Mouse (Mus musculus) large intestine, adult 2 months (tissue): Measurements from ENCODE around the gene Cacna2d1. TPM values are rescaled to one million over a fixed set of nuclear protein-coding genes. Genes with fewer than 3 reads are reported as not detected.

Source experiments
- DNase-seq: peaks from one replicate; pipeline ENCODE4 v3.0.0-alpha.2; 2012; ENCODE audit warnings: low read depth, low spot score
- WGBS: fragments of 180-500 bp; shearing (Covaris S2); methylation state at CpG from one replicate; pipeline ENCODE4 v1.1.7; 2018; 5-methylcytosine and 5-hydroxymethylcytosine counted together
- polyA plus RNA-seq: library from polyadenylated mRNA; depleted of rRNA; stranded (reverse); fragments of >200 nt; gene quantifications from 2 replicates; pipeline ENCODE4 v1.2.3, GENCODE M21; 2012

Gene Cacna2d1
- polyA plus RNA-seq, 1 experiment, result 1.5 TPM

DNA sequence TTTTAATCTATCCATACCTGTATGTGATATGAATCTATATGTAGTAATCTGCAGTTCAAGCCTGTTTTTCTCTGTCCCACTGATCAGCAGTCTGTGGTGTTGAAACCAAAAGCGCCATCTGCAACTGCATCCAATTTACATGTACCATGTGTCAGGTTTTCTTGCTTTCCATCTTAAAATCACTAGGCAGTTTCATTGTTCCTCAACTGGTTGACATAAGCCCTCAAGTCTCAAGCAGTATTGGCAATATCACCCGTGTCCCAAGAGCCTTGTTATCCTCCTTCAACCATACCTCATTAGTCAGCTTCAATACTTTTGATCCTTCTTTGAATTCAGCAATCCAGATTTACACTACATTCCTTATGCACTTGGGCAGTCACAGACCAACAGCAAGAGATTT, 301.4 kb downstream of the Cacna2d1 start:
- 90% methylated on average over 2 of the region's 2 CpGs for WGBS
- DNase-seq, result no peak

DNA sequence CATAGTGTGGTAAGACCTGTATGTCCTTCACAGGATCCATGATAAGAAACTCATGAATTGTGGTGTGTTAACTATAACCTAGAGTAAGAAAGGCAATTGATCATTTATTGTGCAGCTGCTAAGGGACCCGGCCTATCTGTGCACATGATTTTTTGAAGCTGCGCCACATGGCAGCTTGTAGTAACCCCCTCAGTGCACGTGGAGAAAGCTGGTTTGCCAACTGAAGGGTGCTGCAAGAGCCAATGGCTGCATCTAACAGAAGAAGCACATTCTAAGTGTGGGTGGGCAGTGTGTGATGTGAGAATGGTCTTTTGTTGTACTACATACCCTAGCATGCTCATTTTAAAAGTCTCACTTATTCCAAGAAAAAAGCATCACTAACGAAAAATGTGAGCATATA, 302.1 kb downstream of the Cacna2d1 start:
- WGBS, result 77% methylated on average over 4 of the region's 4 CpGs
- DNase-seq, result no peak

DNA sequence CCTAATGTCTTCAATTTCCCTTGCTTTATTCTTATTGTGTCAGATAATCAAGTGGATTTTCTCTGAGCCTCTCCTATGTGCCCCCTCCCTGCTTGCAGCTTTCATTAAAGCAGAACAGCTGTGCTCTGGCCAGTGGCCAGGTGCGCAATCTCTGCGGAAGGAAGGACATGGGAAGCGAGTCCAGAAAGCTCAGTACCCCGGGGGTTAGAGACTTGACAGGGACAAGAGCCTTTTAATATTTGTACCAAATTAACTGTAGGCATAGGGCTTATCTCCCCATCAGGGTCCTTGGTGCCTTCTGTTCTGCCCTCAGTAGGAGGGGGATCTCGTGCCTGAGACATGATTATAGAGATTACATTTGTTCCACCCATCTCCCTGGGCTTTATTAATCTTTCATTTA, 303.5 kb downstream of the Cacna2d1 start:
- DNase-seq, result no peak
- 62% methylated on average over 5 of the region's 5 CpGs for WGBS

DNA sequence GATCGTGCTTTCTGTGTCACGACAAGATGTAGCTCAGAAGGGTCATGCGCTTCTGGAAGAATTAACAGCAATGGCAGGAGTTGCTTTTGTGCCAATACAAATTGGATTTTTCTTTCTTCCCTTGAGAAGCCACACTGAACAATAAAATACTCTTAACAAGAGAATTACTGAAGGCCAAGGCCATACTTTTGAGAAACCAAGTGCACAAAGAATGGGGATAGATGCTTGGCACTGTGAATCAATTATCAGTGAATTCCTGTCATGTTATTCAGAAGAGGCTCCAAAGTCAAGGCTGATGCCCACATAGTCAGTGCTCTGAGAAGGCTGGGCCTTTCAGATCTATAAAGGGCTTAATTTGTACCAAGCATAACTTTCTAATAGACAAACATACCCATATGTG, 305.8 kb downstream of the Cacna2d1 start:
- 89% methylated on average over 3 of the region's 3 CpGs for WGBS
- DNase-seq, result no peak

DNA sequence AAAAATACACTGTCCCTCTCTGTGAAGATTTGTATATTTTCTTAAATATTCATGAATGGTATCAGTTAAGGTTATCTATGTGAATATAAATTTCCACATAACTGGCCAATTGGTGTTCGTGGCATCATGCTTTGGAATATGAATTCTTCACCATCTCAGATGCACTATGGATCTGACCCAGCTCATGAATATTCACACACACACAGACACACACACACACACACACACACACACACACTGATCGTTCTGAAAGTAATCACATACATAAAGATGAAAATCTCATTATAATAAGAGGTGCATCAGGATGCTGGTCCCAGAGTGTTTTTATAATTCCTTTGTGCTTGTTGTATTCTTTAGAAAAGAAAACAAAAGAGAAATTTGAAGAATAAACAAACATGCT, 309.1 kb downstream of the Cacna2d1 start:
- no peak for DNase-seq
- 71% methylated on average over 2 of the region's 2 CpGs for WGBS

DNA sequence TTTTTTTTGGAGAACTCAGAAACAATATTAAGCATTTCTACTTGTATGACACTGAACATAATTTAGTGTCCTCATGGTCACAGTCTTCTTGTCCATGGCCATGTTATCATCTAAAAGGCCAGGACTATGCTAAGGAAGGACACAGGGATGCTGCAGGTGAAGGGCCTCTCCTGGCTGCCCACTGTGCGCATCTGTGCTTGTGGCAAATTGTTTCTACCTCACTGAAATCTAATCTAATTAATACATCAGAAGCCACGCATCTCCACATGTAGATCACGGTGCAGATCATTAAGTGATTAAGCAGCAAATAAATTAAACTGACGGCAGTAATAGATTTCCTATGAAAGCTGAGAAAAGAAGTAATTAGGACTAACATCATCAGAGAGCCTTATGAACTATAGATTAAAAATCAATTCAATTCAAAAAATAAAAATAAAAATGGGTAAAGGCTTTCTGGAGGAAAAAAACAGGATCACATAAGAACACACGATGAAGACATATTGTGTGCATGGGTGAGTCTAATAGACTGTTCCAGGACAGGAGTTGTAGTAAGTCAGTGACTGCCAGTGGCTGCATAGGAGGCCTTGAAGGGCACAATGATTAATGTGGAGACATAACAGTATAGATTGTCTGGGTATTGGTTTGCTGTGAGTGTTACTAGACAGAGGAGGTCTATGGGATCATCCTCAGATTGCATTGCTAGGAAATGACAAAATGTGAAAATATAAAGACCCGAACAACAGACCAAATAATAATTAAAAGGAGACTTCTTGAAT, 318.4 kb downstream of the Cacna2d1 start:
- 95% methylated on average over 6 of the region's 6 CpGs for WGBS
- DNase-seq, result no peak

DNA sequence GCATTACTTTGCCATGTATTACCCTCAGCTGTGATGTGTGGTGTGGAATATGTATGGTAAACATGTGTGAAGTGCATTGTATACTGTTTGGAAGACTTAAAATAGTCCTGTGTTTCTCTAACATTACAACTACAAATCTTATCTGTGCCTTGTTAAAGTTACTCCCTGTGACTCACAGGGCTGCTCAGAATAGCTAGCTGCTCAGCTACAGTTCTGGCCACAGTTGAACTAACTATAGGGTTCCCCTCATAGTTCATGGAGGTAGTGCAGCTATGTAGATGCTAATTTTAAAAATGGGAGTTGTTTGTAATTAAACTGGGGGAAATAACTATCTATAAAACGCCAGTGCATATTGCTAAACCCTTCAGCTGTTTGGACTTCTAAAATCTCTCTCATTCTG, 319.3 kb downstream of the Cacna2d1 start:
- DNase-seq, result no peak
- 80% methylated on average over 1 of the region's 1 CpGs for WGBS

DNA sequence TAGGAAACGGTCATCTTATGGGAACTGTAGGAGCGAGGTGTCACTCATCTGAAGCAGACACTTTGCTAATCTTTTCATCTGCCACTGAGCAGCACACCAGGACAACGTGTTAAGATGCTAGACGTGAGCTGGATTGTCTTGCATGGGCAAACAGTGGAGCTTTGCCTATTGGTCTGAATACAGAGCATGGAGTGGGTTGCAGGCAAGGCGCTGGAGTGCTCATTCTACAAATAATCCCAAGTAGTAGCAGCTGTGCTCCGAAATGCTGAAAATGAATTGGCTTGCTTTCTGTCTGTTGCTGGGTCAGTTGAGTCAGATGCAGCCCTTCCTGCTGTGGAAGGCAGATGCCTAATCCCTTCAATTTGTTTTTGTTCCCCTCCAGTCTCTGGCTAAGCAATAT, 330.9 kb downstream of the Cacna2d1 start:
- 75% methylated on average over 6 of the region's 6 CpGs for WGBS
- DNase-seq, result no peak

DNA sequence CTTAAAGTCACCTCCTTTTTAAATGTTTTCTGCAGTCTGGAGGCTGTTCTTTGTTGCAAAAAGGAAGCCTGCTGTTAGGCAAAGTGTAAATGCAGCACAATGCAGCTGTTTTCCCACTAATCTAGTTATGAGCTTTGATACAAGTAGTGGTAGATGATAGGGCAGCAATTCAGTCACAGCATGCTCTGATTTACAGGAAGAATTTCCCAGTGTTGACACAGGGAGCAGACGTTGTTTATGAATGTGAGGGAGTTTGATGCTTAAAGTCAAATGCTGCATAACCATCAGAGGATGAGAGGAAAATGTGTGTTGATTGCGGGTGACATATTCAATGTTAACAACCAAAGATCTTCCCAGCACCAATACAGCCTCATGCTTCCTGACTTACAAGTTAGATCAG, 342.6 kb downstream of the Cacna2d1 start:
- WGBS, result 53% methylated on average over 2 of the region's 2 CpGs
- DNase-seq, result no peak

DNA sequence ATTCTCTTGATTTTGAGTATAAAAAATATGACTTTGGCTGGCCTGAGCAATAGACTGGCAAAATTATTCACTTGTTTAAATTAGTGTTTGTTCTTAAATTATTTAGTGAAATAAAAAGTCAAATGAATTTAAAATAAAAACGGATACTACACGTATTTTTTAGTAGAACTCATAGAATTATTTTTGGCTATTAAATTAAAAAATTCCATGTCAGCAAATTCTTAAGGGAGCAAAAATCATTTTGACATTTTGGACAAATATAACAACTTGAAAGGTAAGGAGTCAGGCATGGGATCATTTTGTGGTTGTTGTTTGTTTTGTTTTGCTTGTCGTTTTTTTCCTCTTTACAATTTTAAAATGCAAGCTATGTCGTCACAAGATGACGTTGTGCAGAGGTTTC, 346.7 kb downstream of the Cacna2d1 start:
- DNase-seq, result no peak
- WGBS, result 82% methylated on average over 5 of the region's 5 CpGs

DNA sequence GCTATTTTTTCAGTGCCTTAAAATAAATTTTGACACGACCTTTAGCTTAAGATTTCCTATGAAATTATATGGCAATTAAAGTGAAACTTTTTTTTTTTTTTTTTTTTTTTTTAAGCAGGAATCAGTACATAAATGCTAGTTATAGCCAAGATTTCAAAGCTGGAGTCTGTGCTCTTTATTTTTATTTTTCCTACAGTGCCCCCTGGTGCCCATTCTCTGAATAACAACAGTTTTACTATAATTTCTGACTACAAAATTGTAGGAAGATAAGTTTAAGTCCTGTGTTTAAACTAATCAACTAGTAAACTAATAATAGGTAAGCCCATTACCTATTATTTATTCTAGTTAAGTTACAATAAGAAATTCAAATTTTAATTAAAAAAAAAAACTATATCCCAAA, 358.7 kb downstream of the Cacna2d1 start:
- peak; percentile 24 for DNase-seq

DNA sequence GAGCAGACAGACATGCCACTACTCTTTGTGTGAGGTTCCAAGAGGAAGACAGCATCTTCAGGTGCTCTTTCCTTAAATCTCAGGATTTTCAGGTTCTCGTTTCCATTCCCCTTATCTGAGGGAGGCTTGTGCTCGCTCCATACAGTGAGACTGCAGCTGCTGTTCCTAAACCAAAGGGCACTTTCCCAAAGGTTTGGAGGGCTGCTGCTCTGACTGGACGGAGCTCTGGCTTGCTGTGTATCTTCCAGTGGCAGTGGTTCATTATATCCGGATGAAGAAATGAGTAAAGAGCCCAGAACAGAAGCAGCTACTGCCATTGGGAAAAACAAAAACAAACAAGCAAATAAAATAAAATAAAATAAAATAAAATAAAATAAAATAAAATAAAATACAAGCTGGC, 359.3 kb downstream of the Cacna2d1 start:
- no peak for DNase-seq
- 68% methylated on average over 4 of the region's 4 CpGs for WGBS

More for the DNA sequence above, 358.7 kb downstream of the Cacna2d1 start:
- 14% methylated on average over 1 of the region's 1 CpGs for WGBS

DNA sequence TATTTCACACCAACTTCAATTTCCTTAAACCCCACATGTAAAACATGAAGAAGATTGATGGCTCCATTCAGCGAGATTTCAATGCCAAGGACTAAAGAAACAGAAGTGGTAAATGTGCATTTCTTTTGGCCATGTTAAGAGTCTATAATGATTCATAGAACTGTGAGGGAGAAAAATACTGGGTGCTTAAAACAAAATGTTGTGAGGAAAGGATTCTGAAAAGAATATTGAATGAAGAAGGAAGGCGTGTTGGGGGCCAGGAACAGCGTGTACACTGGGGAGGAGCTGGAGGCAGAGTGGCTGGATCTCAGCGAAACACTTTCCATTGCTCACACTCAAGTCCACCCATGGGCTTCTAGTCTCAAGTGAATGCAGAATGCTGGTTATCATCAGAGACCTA, 360.2 kb downstream of the Cacna2d1 start:
- 83% methylated on average over 4 of the region's 4 CpGs for WGBS
- DNase-seq, result no peak

DNA sequence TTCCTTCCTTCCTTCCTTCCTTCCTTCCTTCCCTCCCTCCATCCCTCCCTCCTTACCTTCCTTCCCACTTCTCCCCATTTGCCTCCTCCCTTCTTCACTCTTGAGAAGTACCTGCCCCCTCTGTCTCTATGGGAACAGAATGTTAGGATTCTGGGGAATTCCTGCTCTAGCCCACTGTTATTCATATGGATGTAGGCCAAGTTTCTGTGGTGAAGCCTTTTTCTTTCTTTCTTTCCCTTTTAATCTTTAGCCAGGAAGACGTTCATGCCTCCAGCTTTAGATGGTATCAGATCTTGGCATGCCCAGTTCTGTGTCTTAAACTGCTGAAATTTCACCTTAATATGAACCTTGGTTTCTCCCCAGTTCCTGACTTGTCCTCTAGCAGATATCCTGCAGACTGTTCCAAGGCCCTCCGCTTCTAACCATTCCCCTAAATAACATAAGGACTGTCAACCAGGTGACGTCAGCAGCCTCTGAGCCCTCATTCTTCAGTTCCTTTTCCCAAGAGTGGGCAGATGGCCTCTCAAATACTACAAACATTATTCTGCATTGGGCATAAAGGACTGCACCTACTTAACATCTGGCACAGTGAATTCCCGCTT, 362.8 kb downstream of the Cacna2d1 start:
- DNase-seq, result no peak
- 70% methylated on average over 4 of the region's 4 CpGs for WGBS

DNA sequence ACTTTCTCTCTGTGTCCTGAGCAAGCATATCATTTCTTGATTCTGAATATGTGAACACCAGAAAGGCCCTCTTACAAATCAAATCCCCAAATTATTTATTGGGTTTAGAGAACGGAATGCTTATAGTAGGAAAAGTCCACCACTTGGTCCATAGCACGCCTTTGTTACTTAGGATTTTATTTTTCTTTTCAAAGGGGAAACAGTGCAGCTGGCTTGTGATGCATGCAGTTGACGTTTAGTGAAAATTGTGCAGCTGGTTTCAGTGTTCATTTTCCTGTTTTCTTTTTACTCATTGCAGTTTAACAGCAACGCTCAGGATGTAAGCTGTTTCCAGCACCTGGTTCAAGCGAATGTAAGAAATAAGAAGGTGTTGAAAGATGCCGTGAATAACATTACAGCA, 365.1 kb downstream of the Cacna2d1 start:
- WGBS, result 74% methylated on average over 6 of the region's 6 CpGs
- DNase-seq, result no peak

DNA sequence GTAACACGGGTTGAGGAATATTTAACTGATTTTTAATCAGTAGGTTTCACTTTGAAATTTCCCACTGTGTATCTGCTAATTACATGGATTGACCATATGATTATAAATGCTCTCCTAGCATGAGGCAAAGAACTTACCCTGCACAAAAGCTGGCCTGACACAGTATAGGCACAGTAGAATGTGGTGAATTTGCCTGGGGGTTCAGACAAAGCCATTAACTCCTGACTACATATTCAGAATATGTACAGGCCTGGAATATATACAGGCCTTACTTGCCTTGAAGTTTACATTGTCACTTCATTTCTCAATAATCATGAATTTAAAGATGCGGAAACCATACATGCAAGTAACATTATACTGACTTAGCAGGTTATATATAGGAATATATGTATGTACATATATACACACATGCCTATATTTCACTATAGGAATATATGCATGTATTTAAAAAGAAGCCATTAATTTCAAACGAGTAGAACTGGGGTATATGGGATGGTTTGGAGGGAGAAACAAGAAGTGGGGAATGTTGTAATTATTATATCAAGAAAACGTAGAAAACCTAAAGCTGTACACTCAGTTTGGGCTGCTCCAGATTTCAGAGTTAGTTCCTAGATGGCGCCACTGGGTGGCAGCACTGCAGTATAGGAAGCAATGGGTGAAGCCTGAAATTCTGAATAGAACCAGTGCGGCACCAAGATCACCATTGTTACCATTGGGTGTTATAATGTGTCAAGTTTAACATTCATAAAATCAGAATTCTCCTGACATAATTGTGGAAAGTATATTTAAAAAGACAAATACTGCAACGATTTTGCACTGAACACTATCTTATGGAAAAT, 374.9 kb downstream of the Cacna2d1 start:
- 38% methylated on average over 7 of the region's 7 CpGs for WGBS
- DNase-seq, result peak; percentile 7

DNA sequence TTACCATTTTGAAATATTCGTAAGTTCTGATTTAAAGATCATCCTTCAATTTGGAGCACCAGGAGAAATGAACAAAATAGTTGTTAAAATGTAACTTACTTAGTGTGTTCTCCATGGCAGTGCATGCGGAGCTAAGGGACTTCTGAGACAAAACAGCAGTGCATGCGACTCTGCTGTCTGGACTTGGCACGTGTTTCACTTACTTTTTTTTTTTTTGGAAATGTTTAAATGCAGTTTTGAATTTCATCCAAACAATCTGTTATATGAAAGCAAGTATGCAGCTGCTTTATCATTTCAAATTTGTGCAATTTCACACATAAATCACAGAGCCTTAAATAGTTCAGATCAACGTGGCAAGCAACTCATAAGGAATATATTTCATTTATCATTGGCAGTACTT, 379.8 kb downstream of the Cacna2d1 start:
- no peak for DNase-seq
- WGBS, result 68% methylated on average over 5 of the region's 5 CpGs

DNA sequence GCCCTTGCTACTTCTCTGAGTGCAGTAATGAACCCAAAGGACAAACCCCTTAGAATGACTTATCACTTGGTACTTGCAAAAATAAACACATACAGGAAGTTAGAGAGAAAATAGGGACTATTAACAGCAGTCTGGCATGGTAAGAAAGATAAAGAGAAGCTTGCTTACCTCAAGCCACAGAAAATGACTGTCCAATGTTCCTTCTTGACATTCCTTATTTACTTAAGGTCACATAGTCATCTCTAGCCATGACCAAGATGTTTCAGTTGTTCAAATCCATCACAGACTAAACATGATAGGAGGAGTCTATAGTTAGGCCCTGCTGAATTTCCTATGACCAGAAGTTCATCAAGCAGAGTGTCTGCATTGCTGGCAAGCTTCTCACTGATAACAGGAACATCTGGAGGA, 381.5 kb downstream of the Cacna2d1 start:
- DNase-seq, result no peak

DNA sequence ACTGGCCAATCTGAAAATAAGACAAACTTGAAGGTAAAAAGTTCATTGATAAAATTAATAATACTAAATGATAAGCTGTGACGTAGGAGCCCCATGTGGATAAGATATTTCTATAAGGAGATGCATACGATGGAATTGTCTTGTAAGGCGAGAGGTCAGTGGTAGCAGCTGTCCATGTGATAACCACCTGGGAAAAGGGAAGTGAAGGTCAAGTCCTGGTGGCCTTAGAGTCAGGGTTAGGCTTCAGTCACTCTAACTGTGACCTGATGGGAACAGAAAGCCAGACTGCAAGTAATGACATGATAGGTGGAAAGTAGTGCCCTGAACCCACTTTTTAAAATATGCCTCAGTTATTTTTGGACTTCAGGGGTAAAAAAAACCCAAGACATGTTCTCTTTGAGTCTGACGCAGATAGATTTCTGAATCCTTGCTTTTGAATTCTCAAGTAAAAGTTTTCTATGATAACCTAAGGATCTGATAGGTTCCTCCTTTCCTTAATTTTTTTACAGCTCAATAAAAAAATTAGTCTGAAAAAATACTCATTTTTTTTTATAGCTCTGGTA, 383.3 kb downstream of the Cacna2d1 start:
- WGBS, result 88% methylated on average over 4 of the region's 4 CpGs
- DNase-seq, result no peak

DNA sequence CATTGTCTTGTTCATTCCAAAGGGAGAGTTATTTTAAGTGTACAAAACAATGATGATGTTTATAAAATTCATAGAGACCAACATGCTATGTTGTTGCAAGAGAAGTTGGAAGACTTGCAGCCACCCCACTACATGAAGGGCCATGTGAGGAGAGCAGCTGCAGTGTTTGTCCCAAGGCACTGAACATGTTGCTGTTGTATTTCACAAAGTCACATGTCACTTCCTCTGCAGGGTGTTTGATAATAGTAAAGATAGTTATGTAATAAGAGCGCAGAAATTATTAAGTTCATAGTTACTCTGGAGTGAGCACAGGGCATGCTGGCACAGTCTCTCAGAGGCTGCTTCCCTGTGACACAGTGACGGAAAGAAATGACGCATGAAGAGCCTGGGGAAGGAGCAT, 392.1 kb downstream of the Cacna2d1 start:
- no peak for DNase-seq
- 92% methylated on average over 3 of the region's 3 CpGs for WGBS

DNA sequence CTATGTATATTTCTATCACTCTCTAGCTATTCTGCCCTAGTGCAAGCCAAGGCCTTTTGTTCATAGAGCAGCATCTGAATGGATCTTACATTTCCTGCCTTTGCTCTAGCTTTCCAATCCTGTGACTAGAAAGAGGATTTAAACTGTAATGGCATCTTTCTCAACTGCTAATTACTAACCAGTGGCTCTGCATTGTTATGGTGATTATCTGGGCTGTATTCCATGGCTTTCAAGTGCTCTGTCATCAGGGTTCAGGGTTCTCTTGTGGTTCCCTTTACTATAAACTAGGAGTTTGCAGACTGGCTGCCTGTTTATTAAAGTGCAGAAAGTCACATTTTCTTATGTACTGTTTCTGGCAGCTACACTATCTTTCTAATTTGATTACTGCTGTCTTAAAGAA, 410.9 kb downstream of the Cacna2d1 start:
- no peak for DNase-seq
